Mouse (Mus musculus): ENCODE data around the gene 1700003E16Rik.

- no peak for TF ChIP-seq POLR2A (IDR thresholded peaks at IDR 0.05; ENCODE audit: low read depth, low read length)
- TF ChIP-seq EP300 (IDR thresholded peaks at IDR 0.05; ENCODE audit: low read length): no peak
- TF ChIP-seq PAX5 (IDR thresholded peaks at IDR 0.05; ENCODE audit: low read length): no peak
- TF ChIP-seq CTCF (conservative IDR thresholded peaks at IDR 0.05 in 1 of 2, IDR thresholded peaks at IDR 0.05 in 1 of 2; ENCODE audit: low read depth in 2 of 2, low read length in 2 of 2): no peak
- no peak for TF ChIP-seq NELFE (IDR thresholded peaks at IDR 0.05; ENCODE audit: low read depth, low read length)
- TF ChIP-seq ZC3H11A (IDR thresholded peaks at IDR 0.05; ENCODE audit: low read depth, low read length): no peak
- TF ChIP-seq HCFC1 (IDR thresholded peaks at IDR 0.05; ENCODE audit: low read depth, low read length): no peak
- no peak for TF ChIP-seq TCF12 (IDR thresholded peaks at IDR 0.05; ENCODE audit: low read depth, low read length)
- no peak for TF ChIP-seq MYC (IDR thresholded peaks at IDR 0.05; ENCODE audit: low read depth, low read length)
- no peak for TF ChIP-seq CHD2 (IDR thresholded peaks at IDR 0.05; ENCODE audit: low read length)
- no peak for TF ChIP-seq MAFK (IDR thresholded peaks at IDR 0.05; ENCODE audit: insufficient replicate concordance, low read length)
- no peak for TF ChIP-seq UBTF (IDR thresholded peaks at IDR 0.05; ENCODE audit: low read depth, low read length)
These were observed 30.7 kb downstream of the 1700003E16Rik start for GRCm38 (mm10) chr6:83186946-83187345.
